Mouse (Mus musculus) B cell, adult (primary cell): Measurements from ENCODE around the gene Disp3. TPM values are rescaled to one million over a fixed set of nuclear protein-coding genes. Genes with fewer than 3 reads are reported as not detected.

Experiments
- total RNA-seq: library from RNA; stranded (reverse); gene quantifications from 4 replicates; pipeline ENCODE4 v1.2.4, GENCODE M21; 2023; ENCODE audit not compliant: inconsistent age

Gene Disp3
- total RNA-seq: not detected in 4 replicates

GRCm38 (mm10) chr4:148287476-148288054 is at the start of gene Disp3:
Gene Disp3 (minus strand): TSS chr4:148287965.

Other genes starting within 250 kb of the Disp3 start
- 37.7 to 48.9 TPM (median 41.3 TPM) in 4 replicates for gene Clcn6, start 249.1 kb downstream of the Disp3 start, total RNA-seq
- gene Mthfr, start 248.9 kb downstream of the Disp3 start, total RNA-seq: 14.1 to 18.0 TPM (median 15.4 TPM) in 4 replicates
- gene Agtrap, start 199.9 kb downstream of the Disp3 start, total RNA-seq: 10.7 to 19.8 TPM (median 15.4 TPM) in 4 replicates
- gene Mad2l2, start 157.6 kb downstream of the Disp3 start, total RNA-seq: 21.2 to 32.6 TPM (median 27.7 TPM) in 4 replicates
- gene Draxin, start 157.3 kb downstream of the Disp3 start, total RNA-seq: not detected in 4 replicates
- gene Fbxo6, start 135.8 kb downstream of the Disp3 start, total RNA-seq: 14.8 to 17.0 TPM (median 15.4 TPM) in 4 replicates
- gene Fbxo44, start 127.5 kb downstream of the Disp3 start, total RNA-seq: 6.9 to 9.2 TPM (median 8.4 TPM) in 4 replicates
- gene Fbxo2, start 127.3 kb downstream of the Disp3 start, total RNA-seq: not detected in 4 replicates
- 9.7 to 10.7 TPM (median 10.3 TPM) in 4 replicates for gene Ubiad1, start 156.8 kb upstream of the Disp3 start, total RNA-seq
- 47.5 to 51.5 TPM (median 50.0 TPM) in 4 replicates for gene Mtor, start 160.6 kb upstream of the Disp3 start, total RNA-seq
- not detected in 4 replicates for gene Angptl7, start 212.5 kb upstream of the Disp3 start, total RNA-seq